Mouse (Mus musculus): ENCODE data around the gene Tceanc2. TPM values are rescaled to one million over a fixed set of nuclear protein-coding genes. Genes with fewer than 3 reads are reported as not detected.

Gene Tceanc2
- polyA plus RNA-seq, 1 experiment: 15.7 TPM

- Histone ChIP-seq H3K36me3 (ENCODE audit: control insufficient read depth, insufficient read depth, low read length, poor library complexity, severe bottlenecking) (no peaks in the 10 kb centered on the region), H3K27ac (ENCODE audit: insufficient read depth, low read length) (no peak overlapping the region), H3K9ac (ENCODE audit: low read depth, poor library complexity, severe bottlenecking) (no peak overlapping the region), H3K4me3 (ENCODE audit: low read depth, low read length) (no peak overlapping the region), H3K4me1 (ENCODE audit: control insufficient read depth, insufficient read depth, low read length) (no peaks in the 10 kb centered on the region), H3K27me3 (ENCODE audit: control insufficient read depth, insufficient read depth, low read length, poor library complexity, severe bottlenecking) (no peaks in the 10 kb centered on the region), H3K9me3 (replicated peaks; ENCODE audit: control insufficient read depth, insufficient read depth, low read length, poor library complexity, severe bottlenecking) (no peaks in the 10 kb centered on the region)
- TF ChIP-seq EP300 (IDR thresholded peaks at IDR 0.05; ENCODE audit: insufficient read depth, low read depth, low read length): 0 out of 2 replicates have a peak, but pooled peaks have one; percentile 21
- TF ChIP-seq CTCF (IDR thresholded peaks at IDR 0.05; ENCODE audit: low read depth, low read length): no peak
Observed at GRCm38 (mm10) chr4:107127901-107128669, 50.8 kb downstream of the Tceanc2 start.

GRCm38 (mm10) chr4:107126891-107127524 is 51.9 kb downstream of the Tceanc2 start:
- no peak for TF ChIP-seq POLR2A (IDR thresholded peaks at IDR 0.05; ENCODE audit: insufficient read depth, low read length)
- no peak for TF ChIP-seq CTCF (IDR thresholded peaks at IDR 0.05; ENCODE audit: low read depth, low read length)
- no peaks in the 10 kb centered on the region for H3K9me3 ChIP-seq (replicated peaks; ENCODE audit: control insufficient read depth, insufficient read depth, low read length, poor library complexity, severe bottlenecking)
- no peak overlapping the region for H3K27ac ChIP-seq (ENCODE audit: insufficient read depth, low read length)
- H3K36me3 ChIP-seq (ENCODE audit: control insufficient read depth, insufficient read depth, low read length, poor library complexity, severe bottlenecking): no peaks in the 10 kb centered on the region
- H3K4me1 ChIP-seq (ENCODE audit: control insufficient read depth, insufficient read depth, low read length): no peaks in the 10 kb centered on the region
- no peak overlapping the region for H3K9ac ChIP-seq (ENCODE audit: low read depth, poor library complexity, severe bottlenecking)
- H3K27me3 ChIP-seq (ENCODE audit: control insufficient read depth, insufficient read depth, low read length, poor library complexity, severe bottlenecking): no peaks in the 10 kb centered on the region
- no peak overlapping the region for H3K4me3 ChIP-seq (ENCODE audit: low read depth, low read length)

GRCm38 (mm10) chr4:107126389-107126788 is 52.5 kb downstream of the Tceanc2 start:
- H3K9ac ChIP-seq (ENCODE audit: low read depth, poor library complexity, severe bottlenecking): no peak overlapping the region
- H3K4me1 ChIP-seq (ENCODE audit: control insufficient read depth, insufficient read depth, low read length): no peaks in the 10 kb centered on the region
- no peak for TF ChIP-seq POLR2A (IDR thresholded peaks at IDR 0.05; ENCODE audit: insufficient read depth, low read length)
- no peak for TF ChIP-seq EP300 (IDR thresholded peaks at IDR 0.05; ENCODE audit: insufficient read depth, low read depth, low read length)
- no peak for TF ChIP-seq CTCF (IDR thresholded peaks at IDR 0.05; ENCODE audit: low read depth, low read length)
- H3K36me3 ChIP-seq (ENCODE audit: control insufficient read depth, insufficient read depth, low read length, poor library complexity, severe bottlenecking): no peaks in the 10 kb centered on the region
- no peak overlapping the region for H3K4me3 ChIP-seq (ENCODE audit: low read depth, low read length)
- no peaks in the 10 kb centered on the region for H3K27me3 ChIP-seq (ENCODE audit: control insufficient read depth, insufficient read depth, low read length, poor library complexity, severe bottlenecking)
- H3K27ac ChIP-seq (ENCODE audit: insufficient read depth, low read length): no peak overlapping the region
- H3K9me3 ChIP-seq (replicated peaks; ENCODE audit: control insufficient read depth, insufficient read depth, low read length, poor library complexity, severe bottlenecking): no peaks in the 10 kb centered on the region

- no peak for TF ChIP-seq POLR2A (IDR thresholded peaks at IDR 0.05; ENCODE audit: insufficient read depth, low read length)
- Histone ChIP-seq H3K9ac (ENCODE audit: low read depth, poor library complexity, severe bottlenecking) (no peak overlapping the region), H3K27ac (ENCODE audit: insufficient read depth, low read length) (no peak overlapping the region), H3K4me3 (ENCODE audit: low read depth, low read length) (no peak overlapping the region), H3K36me3 (ENCODE audit: control insufficient read depth, insufficient read depth, low read length, poor library complexity, severe bottlenecking) (no peaks in the 10 kb centered on the region), H3K27me3 (ENCODE audit: control insufficient read depth, insufficient read depth, low read length, poor library complexity, severe bottlenecking) (no peaks in the 10 kb centered on the region), H3K4me1 (ENCODE audit: control insufficient read depth, insufficient read depth, low read length) (no peaks in the 10 kb centered on the region), H3K9me3 (replicated peaks; ENCODE audit: control insufficient read depth, insufficient read depth, low read length, poor library complexity, severe bottlenecking) (no peaks in the 10 kb centered on the region)
Observed at GRCm38 (mm10) chr4:107125101-107125500, 53.8 kb downstream of the Tceanc2 start.

- no peaks in the 10 kb centered on the region for H3K4me1 ChIP-seq (ENCODE audit: control insufficient read depth, insufficient read depth, low read length)
- no peak overlapping the region for H3K9ac ChIP-seq (ENCODE audit: low read depth, poor library complexity, severe bottlenecking)
- H3K36me3 ChIP-seq (ENCODE audit: control insufficient read depth, insufficient read depth, low read length, poor library complexity, severe bottlenecking): no peaks in the 10 kb centered on the region
- no peak for TF ChIP-seq EP300 (IDR thresholded peaks at IDR 0.05; ENCODE audit: insufficient read depth, low read depth, low read length)
- TF ChIP-seq POLR2A (IDR thresholded peaks at IDR 0.05; ENCODE audit: insufficient read depth, low read length): no peak
- no peak for TF ChIP-seq CTCF (IDR thresholded peaks at IDR 0.05; ENCODE audit: low read depth, low read length)
- no peaks in the 10 kb centered on the region for H3K9me3 ChIP-seq (replicated peaks; ENCODE audit: control insufficient read depth, insufficient read depth, low read length, poor library complexity, severe bottlenecking)
- H3K27me3 ChIP-seq (ENCODE audit: control insufficient read depth, insufficient read depth, low read length, poor library complexity, severe bottlenecking): no peaks in the 10 kb centered on the region
- no peak overlapping the region for H3K4me3 ChIP-seq (ENCODE audit: low read depth, low read length)
- H3K27ac ChIP-seq (ENCODE audit: insufficient read depth, low read length): no peak overlapping the region
Observed at GRCm38 (mm10) chr4:107124376-107124775, 54.5 kb downstream of the Tceanc2 start.

- no peak overlapping the region for H3K27ac ChIP-seq (ENCODE audit: insufficient read depth, low read length)
Observed at GRCm38 (mm10) chr4:107121165-107121943, 57.6 kb downstream of the Tceanc2 start.

More at GRCm38 (mm10) chr4:107121165-107121943, 57.6 kb downstream of the Tceanc2 start:
- Histone ChIP-seq H3K9ac (ENCODE audit: low read depth, poor library complexity, severe bottlenecking) (no peak overlapping the region), H3K4me3 (ENCODE audit: low read depth, low read length) (no peak overlapping the region), H3K4me1 (ENCODE audit: control insufficient read depth, insufficient read depth, low read length) (no peaks in the 10 kb centered on the region), H3K36me3 (ENCODE audit: control insufficient read depth, insufficient read depth, low read length, poor library complexity, severe bottlenecking) (no peaks in the 10 kb centered on the region), H3K9me3 (replicated peaks; ENCODE audit: control insufficient read depth, insufficient read depth, low read length, poor library complexity, severe bottlenecking) (no peaks in the 10 kb centered on the region), H3K27me3 (ENCODE audit: control insufficient read depth, insufficient read depth, low read length, poor library complexity, severe bottlenecking) (no peaks in the 10 kb centered on the region)
- TF ChIP-seq CTCF (IDR thresholded peaks at IDR 0.05; ENCODE audit: low read depth, low read length) (peak; percentile 67), EP300 (IDR thresholded peaks at IDR 0.05; ENCODE audit: insufficient read depth, low read depth, low read length) (no peak), POLR2A (IDR thresholded peaks at IDR 0.05; ENCODE audit: insufficient read depth, low read length) (no peak)

All from ES-Bruce4 (cell line).